Mouse (Mus musculus): ENCODE measurements around the gene Tomm40l. TPM values are rescaled to one million over a fixed set of nuclear protein-coding genes. Genes with fewer than 3 reads are reported as not detected.
A peak's percentile ranks its signal among the peaks of the same experiment; 100 is the strongest.

Tomm40l gene
- polyA plus RNA-seq, 1 experiment from 2014 or later, result 49.2 TPM

DNA sequence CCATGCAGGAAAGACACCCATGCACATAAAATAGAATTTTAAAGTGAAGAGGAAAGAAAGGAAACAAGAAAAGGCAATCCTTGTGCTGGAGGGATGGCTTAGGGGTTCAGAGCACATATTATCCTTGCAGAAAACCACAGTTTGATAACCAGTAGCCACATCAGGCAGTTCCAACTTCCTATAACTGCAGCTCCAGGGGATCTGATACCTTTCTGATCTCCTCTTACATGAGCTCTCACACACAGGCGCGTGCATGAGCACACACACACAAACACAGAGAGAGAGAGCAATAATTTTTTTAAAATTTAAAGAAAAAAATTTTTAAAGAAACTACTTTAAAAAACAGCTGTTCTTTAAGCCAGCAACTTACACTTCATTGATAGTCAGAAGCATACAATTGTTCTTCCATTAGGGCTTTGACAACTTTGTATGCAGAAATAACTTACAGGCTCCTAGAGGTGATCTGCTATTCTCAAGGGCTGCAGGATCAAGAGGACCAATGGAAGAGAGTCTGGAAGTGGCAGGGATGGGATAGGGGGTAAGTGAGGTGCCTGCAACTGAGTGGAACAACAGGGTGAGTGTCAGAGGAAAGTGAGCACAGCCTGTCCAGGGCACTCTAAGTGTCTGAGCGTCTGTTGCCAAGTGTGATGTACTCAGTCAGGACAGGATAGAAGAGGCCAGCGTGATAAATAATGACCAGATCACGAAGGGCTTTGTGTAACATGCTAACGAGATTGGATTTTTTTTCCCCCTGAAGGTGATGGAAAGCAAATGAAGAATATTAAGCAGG lies 16.4 kb downstream of the Tomm40l start:
- no peaks in the 10 kb centered on the region for H3K36me3 ChIP-seq (ENCODE audit: control insufficient read depth, insufficient read depth, low read length)
- no peak for DNase-seq (ENCODE audit: low spot score)

DNA sequence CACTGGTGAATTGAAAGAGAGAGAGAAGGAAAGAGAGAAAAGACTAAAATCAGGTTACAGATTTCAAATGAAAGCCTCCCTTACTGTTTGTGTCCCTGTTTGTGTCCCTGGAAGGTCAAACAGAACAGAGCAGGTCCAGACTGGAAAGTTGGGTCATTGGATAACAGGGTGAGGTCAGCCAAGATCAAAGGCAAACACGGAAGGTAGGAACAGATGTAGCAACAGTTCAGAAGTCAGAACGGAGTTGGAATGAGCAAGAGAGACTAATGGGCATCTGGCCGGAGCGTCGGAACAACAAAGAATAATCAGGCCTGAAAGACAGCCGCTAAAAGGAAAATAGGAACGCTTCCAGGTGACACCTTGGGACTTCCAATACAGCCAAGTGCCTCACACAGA lies 18.1 kb downstream of the Tomm40l start:
- H3K4me1 ChIP-seq (ENCODE audit: control insufficient read depth, insufficient read depth, low read length), result no peaks in the 10 kb centered on the region
- no peak for DNase-seq (ENCODE audit: low spot score)
- no peaks in the 10 kb centered on the region for H3K27me3 ChIP-seq (replicated peaks; ENCODE audit: control insufficient read depth, insufficient read depth, low read length)
- no peak for ATAC-seq
- no peak overlapping the region for H3K9ac ChIP-seq (ENCODE audit: low read length)
- H3K4me2 ChIP-seq (ENCODE audit: low read length), result no peak overlapping the region
- WGBS, result 63% methylated on average over 7 of the region's 7 CpGs
- H3K36me3 ChIP-seq (ENCODE audit: control insufficient read depth, insufficient read depth, low read length), result no peaks in the 10 kb centered on the region
- H3K4me3 ChIP-seq (ENCODE audit: low read depth, low read length), result no peak overlapping the region
- no peaks in the 10 kb centered on the region for H3K9me3 ChIP-seq (replicated peaks; ENCODE audit: control insufficient read depth, low read length)
- no peak overlapping the region for H3K27ac ChIP-seq (ENCODE audit: low read depth, low read length)

More for the DNA sequence above, 16.4 kb downstream of the Tomm40l start:
- Histone ChIP-seq H3K4me1 (ENCODE audit: control insufficient read depth, insufficient read depth, low read length) (no peaks in the 10 kb centered on the region), H3K27me3 (replicated peaks; ENCODE audit: control insufficient read depth, insufficient read depth, low read length) (no peaks in the 10 kb centered on the region), H3K4me3 (ENCODE audit: low read depth, low read length) (no peak overlapping the region), H3K9ac (ENCODE audit: low read length) (no peak overlapping the region), H3K27ac (ENCODE audit: low read depth, low read length) (no peak overlapping the region), H3K4me2 (ENCODE audit: low read length) (no peak overlapping the region), H3K9me3 (replicated peaks; ENCODE audit: control insufficient read depth, low read length) (no peaks in the 10 kb centered on the region)
- ATAC-seq, result no peak
- WGBS, result 48% methylated on average over 6 of the region's 6 CpGs

DNA sequence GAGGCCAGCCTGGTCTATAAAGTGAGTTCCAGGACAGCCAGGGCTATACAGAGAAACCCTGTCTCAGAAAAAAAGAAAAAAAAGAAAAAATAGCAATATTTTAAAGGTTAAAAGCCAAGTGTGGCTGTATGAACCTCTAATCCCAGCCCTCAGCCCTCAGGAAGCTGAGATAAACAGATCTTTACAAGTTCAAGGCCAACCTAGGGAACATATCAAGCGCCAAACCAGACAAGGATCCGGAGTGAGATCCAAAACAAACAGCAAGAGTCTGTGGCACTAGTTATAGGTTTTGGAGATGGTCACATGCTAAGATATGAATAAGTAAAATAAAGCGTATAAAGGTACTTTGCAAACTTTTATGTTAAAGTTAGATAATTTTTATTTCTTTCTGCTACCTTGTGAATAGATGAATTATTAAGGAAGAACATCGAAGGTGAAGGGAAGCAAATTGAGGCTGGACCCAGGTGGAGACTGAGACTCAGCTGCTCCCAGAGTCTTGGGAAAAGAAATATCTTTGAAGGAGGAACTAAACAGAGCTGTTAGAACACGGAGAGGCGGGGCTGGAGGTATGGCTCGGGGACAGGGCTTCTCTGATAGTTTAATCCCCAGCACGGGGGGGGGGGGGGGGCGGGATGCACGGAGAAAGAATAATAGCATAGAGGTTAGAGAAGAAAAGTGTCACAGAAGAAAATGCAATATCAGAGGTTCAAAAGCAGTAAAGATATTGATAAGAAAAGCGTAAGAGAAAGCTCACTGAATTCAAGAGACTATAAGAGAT lies 18.7 kb downstream of the Tomm40l start:
- Histone ChIP-seq H3K27ac (ENCODE audit: low read depth, low read length) (no peak overlapping the region), H3K27me3 (replicated peaks; ENCODE audit: control insufficient read depth, insufficient read depth, low read length) (no peaks in the 10 kb centered on the region), H3K9ac (ENCODE audit: low read length) (no peak overlapping the region), H3K4me1 (ENCODE audit: control insufficient read depth, insufficient read depth, low read length) (no peaks in the 10 kb centered on the region), H3K4me2 (ENCODE audit: low read length) (no peak overlapping the region), H3K9me3 (replicated peaks; ENCODE audit: control insufficient read depth, low read length) (no peaks in the 10 kb centered on the region), H3K36me3 (ENCODE audit: control insufficient read depth, insufficient read depth, low read length) (no peaks in the 10 kb centered on the region), H3K4me3 (ENCODE audit: low read depth, low read length) (no peak overlapping the region)
- DNase-seq (ENCODE audit: low spot score) (no peak), ATAC-seq (no peak)
- WGBS, result 56% methylated on average over 10 of the region's 11 CpGs

DNA sequence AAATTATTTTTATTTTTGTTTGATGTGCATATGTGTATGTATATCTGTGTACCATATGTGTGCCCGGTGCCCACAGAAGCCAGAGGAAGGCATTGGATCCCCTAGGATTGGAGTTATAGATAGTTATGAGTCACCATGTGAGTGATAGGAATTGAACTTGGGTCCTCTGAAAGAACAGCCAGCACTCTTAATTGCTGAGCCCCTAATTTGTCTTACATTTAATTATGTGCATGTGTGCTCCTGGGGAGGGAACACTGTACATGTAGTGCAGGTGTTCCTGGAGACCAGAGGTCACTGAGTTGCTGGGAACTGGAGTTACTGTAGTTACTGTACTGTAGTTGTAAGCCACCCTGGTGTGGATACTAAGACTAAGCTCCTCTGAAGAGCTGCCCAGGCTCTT lies 21.5 kb downstream of the Tomm40l start:
- Histone ChIP-seq H3K27ac (ENCODE audit: low read depth, low read length) (no peak overlapping the region), H3K9me3 (replicated peaks; ENCODE audit: control insufficient read depth, low read length) (no peaks in the 10 kb centered on the region), H3K36me3 (ENCODE audit: control insufficient read depth, insufficient read depth, low read length) (no peaks in the 10 kb centered on the region), H3K4me3 (ENCODE audit: low read depth, low read length) (no peak overlapping the region), H3K27me3 (replicated peaks; ENCODE audit: control insufficient read depth, insufficient read depth, low read length) (peaks cover 9% of the 10 kb centered on the region; the same call in 1 of the 2 replicates), H3K4me1 (ENCODE audit: control insufficient read depth, insufficient read depth, low read length) (0 out of 2 replicates have a peak, but pooled peaks cover 2% of the 10 kb centered on the region), H3K9ac (ENCODE audit: low read length) (no peak overlapping the region), H3K4me2 (ENCODE audit: low read length) (no peak overlapping the region)
- no peak for ATAC-seq
- 93% methylated on average over 1 of the region's 1 CpGs for WGBS
- DNase-seq (ENCODE audit: low spot score), result no peak

DNA sequence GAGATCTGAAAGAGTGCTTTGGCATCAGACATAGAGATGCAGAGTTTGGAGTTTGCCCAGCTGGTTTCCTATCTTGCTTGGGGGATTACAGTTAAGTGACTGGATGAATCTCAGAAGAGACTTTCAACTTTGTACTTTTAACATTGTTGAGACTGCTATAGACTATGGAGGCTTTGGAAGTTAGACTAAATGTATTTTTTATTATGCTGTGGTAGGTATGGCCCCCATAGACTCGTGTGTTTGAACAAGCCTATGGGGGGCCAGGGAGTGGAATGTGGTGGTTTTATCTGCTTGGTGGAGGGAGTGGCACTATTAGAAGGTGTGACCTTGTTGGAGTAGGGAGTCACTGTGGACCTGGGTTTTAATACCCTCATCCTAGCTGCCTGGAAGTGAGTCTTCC lies 22.8 kb downstream of the Tomm40l start:
- Histone ChIP-seq H3K4me1 (ENCODE audit: control insufficient read depth, insufficient read depth, low read length) (0 out of 2 replicates have a peak, but pooled peaks cover 3% of the 10 kb centered on the region), H3K36me3 (ENCODE audit: control insufficient read depth, insufficient read depth, low read length) (no peaks in the 10 kb centered on the region), H3K4me3 (ENCODE audit: low read depth, low read length) (no peak overlapping the region), H3K27me3 (replicated peaks; ENCODE audit: control insufficient read depth, insufficient read depth, low read length) (peaks cover 11% of the 10 kb centered on the region), H3K9me3 (replicated peaks; ENCODE audit: control insufficient read depth, low read length) (no peaks in the 10 kb centered on the region), H3K4me2 (ENCODE audit: low read length) (no peak overlapping the region), H3K27ac (ENCODE audit: low read depth, low read length) (no peak overlapping the region), H3K9ac (ENCODE audit: low read length) (no peak overlapping the region)
- ATAC-seq (no peak), DNase-seq (ENCODE audit: low spot score) (no peak)
- WGBS, result 67% methylated on average over 1 of the region's 1 CpGs

DNA sequence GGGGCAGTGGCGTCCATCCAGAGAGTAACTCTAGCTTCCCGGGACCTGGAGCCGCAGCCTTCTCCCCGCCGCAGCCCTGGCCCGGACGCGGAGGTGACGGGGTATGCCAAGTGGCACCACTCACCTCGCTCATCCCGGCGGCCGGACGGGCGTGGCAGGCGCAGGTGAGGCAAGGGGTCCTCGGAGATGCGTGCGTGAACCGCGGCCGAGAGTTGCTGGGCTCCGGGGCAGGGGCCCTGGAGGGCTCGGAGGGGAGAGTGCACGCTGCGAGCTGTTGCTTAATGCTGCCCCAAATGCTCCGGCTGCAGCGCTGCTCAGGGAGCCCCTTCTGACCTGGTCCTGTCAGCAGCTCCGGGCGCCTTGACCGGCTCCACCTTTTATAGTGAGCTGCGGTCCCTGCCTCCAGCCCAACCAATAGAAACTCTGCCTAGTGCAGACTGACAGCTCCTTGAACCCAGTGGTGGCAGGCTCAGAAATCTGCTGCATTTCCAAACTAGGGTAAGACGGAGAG lies 26.4 kb downstream of the Tomm40l start, which contains the start of gene Pcp4l1:
Pcp4l1 (minus strand) TSS at position 382 of the 511 bp plus-strand sequence.
- H3K9ac ChIP-seq (ENCODE audit: low read length), result peak within 1 kb of the TSS; percentile 67
- H3K27ac ChIP-seq (ENCODE audit: low read depth, low read length), result no peak within 1 kb of the TSS
- 0 out of 2 replicates have a peak, but pooled peaks cover 3% of the 10 kb centered on the region for H3K4me1 ChIP-seq (ENCODE audit: control insufficient read depth, insufficient read depth, low read length)
- ATAC-seq (peak; percentile 87), DNase-seq (ENCODE audit: low spot score) (peak; percentile 73)
- WGBS, result under 1% methylated on average over 33 of the region's 33 CpGs
- H3K27me3 ChIP-seq (replicated peaks; ENCODE audit: control insufficient read depth, insufficient read depth, low read length), result peaks cover 34% of the 10 kb centered on the region
- H3K9me3 ChIP-seq (replicated peaks; ENCODE audit: control insufficient read depth, low read length), result no peaks in the 10 kb centered on the region
- H3K36me3 ChIP-seq (ENCODE audit: control insufficient read depth, insufficient read depth, low read length), result no peaks in the 10 kb centered on the region
- peak within 1 kb of the TSS; percentile 43 for H3K4me3 ChIP-seq (ENCODE audit: low read depth, low read length)
- peak within 1 kb of the TSS; percentile 96 for H3K4me2 ChIP-seq (ENCODE audit: low read length)

DNA sequence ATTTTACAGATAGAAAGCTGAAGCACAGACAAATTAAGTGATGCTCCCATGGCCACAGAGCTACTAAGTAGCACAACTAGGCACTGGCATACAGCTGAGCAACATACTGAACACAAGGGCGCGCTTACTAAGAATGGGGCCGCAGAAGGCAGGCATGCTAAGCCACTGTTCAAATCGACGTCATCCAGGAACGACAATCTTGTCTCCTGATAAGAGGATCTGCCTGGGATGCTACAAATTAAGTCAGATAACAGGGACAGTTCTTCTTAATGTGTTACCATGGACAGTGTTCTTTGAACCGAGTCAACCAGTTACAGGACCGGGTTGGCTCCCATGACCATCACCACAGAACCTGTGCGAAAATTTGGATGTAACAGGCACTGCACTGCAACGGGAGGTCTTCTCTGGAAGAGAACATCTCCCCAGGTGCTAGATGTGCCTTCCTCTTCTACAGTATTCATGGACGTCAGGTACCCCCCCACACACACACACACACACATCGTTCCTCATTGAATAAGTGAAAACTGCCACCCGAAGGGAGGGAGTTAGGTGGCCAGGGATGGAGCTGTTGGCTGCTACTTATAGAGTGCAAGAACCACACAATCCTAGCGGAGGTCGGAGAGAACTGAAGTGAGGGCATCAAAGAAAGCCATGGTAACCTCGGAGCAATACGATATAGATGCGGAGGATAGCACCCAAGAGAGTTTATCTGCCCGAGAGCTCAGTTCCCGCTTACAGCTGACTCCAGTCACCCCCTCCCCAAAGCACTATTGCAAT lies 27.1 kb downstream of the Tomm40l start:
- Histone ChIP-seq H3K36me3 (ENCODE audit: control insufficient read depth, insufficient read depth, low read length) (no peaks in the 10 kb centered on the region), H3K27ac (ENCODE audit: low read depth, low read length) (no peak overlapping the region), H3K4me3 (ENCODE audit: low read depth, low read length) (peak overlapping the region; percentile 43), H3K9ac (ENCODE audit: low read length) (peak overlapping the region; percentile 67), H3K9me3 (replicated peaks; ENCODE audit: control insufficient read depth, low read length) (no peaks in the 10 kb centered on the region), H3K4me1 (ENCODE audit: control insufficient read depth, insufficient read depth, low read length) (0 out of 2 replicates have a peak, but pooled peaks cover 3% of the 10 kb centered on the region), H3K4me2 (ENCODE audit: low read length) (peak overlapping the region; percentile 96), H3K27me3 (replicated peaks; ENCODE audit: control insufficient read depth, insufficient read depth, low read length) (peaks cover 34% of the 10 kb centered on the region)
- ATAC-seq, result peak; percentile 1; the same call in 1 of the 2 replicates
- 6% methylated on average over 20 of the region's 20 CpGs for WGBS
- peak; percentile 17 for DNase-seq (ENCODE audit: low spot score)

Measured in forebrain, embryonic 14.5 days (tissue).